Mouse (Mus musculus) lung, postnatal 0 days (tissue): ENCODE data around the gene Hbp1.

ENCODE experiments used
- CTCF ChIP-seq: IDR thresholded peaks from 2 replicates; pipeline ENCODE4 v1.5.1; 2016; ENCODE audit warnings: antibody characterized with exemption, mild to moderate bottlenecking
- EP300 ChIP-seq: IDR thresholded peaks from 2 replicates; pipeline ENCODE4 v1.6.1; 2016; ENCODE audit warnings: antibody characterized with exemption, mild to moderate bottlenecking, control low read depth

DNA sequence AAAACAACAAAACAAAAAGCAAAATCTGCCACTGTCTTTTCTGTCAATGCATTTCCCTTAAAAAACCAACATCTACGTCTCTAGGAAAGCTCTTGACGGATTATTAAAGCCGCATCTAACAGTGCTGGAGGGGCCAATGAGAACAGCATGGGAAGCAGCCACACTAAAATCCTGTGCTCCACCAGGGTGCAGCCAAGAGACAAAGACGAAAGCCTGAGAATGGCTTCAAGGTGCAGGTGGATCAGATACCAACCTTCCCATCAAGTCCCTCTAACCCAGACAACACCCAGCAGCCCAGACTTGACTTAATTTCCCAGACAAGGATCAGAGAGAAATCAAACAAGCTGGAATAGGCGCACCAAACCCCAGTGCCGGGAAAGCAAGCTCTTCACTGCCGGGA is 26.2 kb upstream of the Hbp1 start:
- peak; percentile 62 for TF ChIP-seq CTCF
- no peak for TF ChIP-seq EP300
